Mouse (Mus musculus) forelimb bud, embryonic 11.5 days (tissue): ENCODE measurements at regions not wholly inside any gene's neighbourhood (a gene's known extent, or its start where the extent isn't known, plus 50 kb on each side); places are given as distances from the start of the nearest gene placed in this dataset.
"Not testable (repeated sequence)": the region's sequence is repeated elsewhere in the genome, so short reads cannot be mapped to it uniquely, and the experiment has no call there.

ENCODE experiments used
- DNase-seq: peaks from one replicate; pipeline ENCODE4 v3.0.0-alpha.2; 2012; ENCODE audit warnings: low read depth, low spot score

- peak; percentile 5 for DNase-seq
Measured at GRCm38 (mm10) chr1:103986867-103987266, 781.5 kb upstream of the Cdh20 start.

- not testable (repeated sequence) for DNase-seq
Measured at GRCm38 (mm10) chr1:104002906-104003305, 765.4 kb upstream of the Cdh20 start.

GRCm38 (mm10) chr1:104029670-104030069 lies 738.7 kb upstream of the Cdh20 start:
- no peak for DNase-seq

GRCm38 (mm10) chr1:104048440-104048839 lies 719.9 kb upstream of the Cdh20 start:
- no peak for DNase-seq

- peak; percentile 3 for DNase-seq
Measured at GRCm38 (mm10) chr1:104049169-104049948, 719.0 kb upstream of the Cdh20 start.
